Mouse (Mus musculus): ENCODE data around the gene Amn.

DNA sequence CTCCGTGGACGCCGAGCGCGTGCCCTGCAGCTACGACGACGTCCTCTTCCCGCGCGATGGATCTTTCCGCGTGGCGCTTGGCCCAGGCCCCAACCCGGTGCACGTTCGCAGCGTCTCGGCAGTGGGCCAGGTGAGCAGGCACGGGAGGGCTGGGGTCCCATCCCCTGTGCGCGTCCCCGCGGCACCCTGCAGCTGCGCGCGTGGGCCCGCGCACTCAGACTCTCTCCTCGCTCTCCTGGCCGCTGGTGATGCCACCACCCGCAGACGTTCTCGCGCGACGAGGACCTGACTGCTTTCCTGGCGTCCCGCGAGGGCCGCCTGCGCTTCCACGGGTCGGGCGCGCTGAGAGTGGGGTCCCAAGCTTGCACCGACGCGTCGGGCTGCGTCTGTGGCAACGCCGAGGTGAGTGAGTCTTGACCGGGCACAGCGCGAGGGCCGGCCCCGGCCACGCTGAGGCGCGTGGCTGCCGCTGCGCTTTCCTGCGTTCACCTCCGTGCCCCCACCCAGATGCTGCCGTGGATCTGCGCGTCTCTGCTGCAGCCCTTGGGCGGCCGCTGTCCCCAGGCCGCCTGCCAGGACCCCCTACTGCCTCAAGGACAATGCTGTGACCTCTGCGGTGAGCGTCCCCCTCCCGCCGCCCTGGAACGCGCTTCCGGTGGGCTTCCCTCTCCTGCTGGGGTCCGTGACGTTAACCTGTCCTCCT, 3.7 kb downstream of the Amn start:
- no peak for TF ChIP-seq GATA1 (IDR thresholded peaks at IDR 0.05; ENCODE audit: borderline replicate concordance, low read length)
- TF ChIP-seq FLI1 (IDR thresholded peaks at IDR 0.05; ENCODE audit: low read length) = no peak

Data from megakaryocyte, embryonic 14.5 days (primary cell).